ENCODE assay signal across 16 mouse cellular contexts in the genomic region with DNA sequence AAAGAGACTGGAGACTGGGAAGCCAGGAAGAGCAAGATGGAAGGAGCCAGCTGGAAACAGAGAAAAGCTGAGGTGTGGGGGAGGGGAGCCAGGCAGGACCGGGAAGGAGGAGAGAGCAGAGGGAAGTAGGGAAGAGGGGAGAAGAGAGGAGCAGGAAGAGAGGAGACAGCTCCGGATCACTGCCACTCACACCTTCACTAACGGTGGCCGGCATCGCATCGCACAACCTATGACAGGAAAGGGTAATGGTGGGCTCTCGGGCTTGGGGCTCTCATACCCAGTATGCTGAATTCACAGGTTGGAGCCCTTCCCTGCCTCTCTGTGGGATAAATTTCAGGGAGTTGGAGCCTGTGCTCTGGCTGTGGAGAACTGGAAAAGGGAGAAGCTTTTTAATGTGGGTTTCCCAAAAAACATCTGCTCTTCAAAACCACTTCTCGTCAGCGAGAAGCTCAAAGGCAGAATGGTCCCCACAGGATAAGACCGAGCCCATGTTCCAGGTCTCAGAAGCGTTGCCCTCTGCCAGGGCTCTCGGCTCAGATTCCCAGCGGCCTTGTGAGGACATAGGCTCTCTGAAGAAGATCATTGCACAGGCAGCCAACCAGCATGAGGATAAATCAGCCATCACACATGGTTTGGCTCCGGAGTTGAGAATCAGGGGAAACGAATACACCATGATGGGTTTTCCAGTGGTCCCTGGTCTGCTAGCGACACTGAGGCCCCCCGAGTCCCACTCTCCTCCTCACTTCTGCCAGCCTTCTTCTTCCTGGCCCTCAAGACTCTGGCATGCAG. TPM values are rescaled to one million over a fixed set of nuclear protein-coding genes. Genes with fewer than 3 reads are reported as not detected.
A peak's percentile ranks its signal among the peaks of the same experiment; 100 is the strongest.
DNase-seq lines count a peak whose midpoint lies in the region; ATAC-seq and TF ChIP-seq lines count a peak whose summit lies in the region.
"Had no signal": no experiment of that assay in that cellular context is flagged by ENCODE, and none has a peak within 500 bp of the region (broad histone marks: within the 10 kb centered on the region; RNA-seq: fewer than 3 reads in every experiment).

No protein-coding gene starts in this region.

- no peak for TF ChIP-seq POLR2A in limb, embryonic 14.5 days (IDR thresholded peaks at IDR 0.05; ENCODE audit: borderline replicate concordance, extremely low read depth, insufficient read depth, insufficient read length)

- no peak overlapping the region for H3K4me2 ChIP-seq in lung, embryonic 15.5 days
- peak overlapping the region; percentile 19; the same call in 1 of the 2 replicates for H3K4me2 ChIP-seq in limb, embryonic 14.5 days (replicated peaks; ENCODE audit: low read depth, low read length, severe bottlenecking)
- H3K4me2 ChIP-seq: forebrain, embryonic 13.5 days; heart, embryonic 15.5 days; liver, embryonic 13.5 days; midbrain, embryonic 11.5 days had no signal

- DNase-seq in heart, adult 11 months, result peak; percentile 91
- no peak for DNase-seq in heart, postnatal 36 days
- DNase-seq in lung, postnatal 36 days, result no peak
- peak; percentile 74 for DNase-seq in gastrocnemius, postnatal 14 days
- peak; percentile 43 for DNase-seq in limb, embryonic 14.5 days (ENCODE audit: low spot score)
- no peak for DNase-seq in urinary bladder, adult 18-20 months (ENCODE audit: low spot score in 2 of 2)
- no peak for DNase-seq in MN1 (ENCODE audit: low spot score)
- DNase-seq: adrenal gland, postnatal 14 days; cerebellum, adult 9-10 months; liver, embryonic 13.5 days; right cerebral cortex, postnatal 4 days; thymus, postnatal 14 days had no signal

- no peaks in the 10 kb centered on the region for H3K9me3 ChIP-seq in lung, embryonic 15.5 days
- no peaks in the 10 kb centered on the region for H3K9me3 ChIP-seq in limb, embryonic 14.5 days (ENCODE audit: control insufficient read depth, low read length)
- H3K9me3 ChIP-seq: forebrain, embryonic 13.5 days; heart, embryonic 15.5 days had no signal

- peaks cover 9% of the 10 kb centered on the region for H3K4me1 ChIP-seq in lung, embryonic 15.5 days
- H3K4me1 ChIP-seq in limb, embryonic 14.5 days (ENCODE audit: control insufficient read depth, insufficient read depth, low read length), result peaks cover 19% of the 10 kb centered on the region
- H3K4me1 ChIP-seq: forebrain, embryonic 13.5 days; heart, embryonic 15.5 days; liver, embryonic 13.5 days had no signal

- no peaks in the 10 kb centered on the region for H3K36me3 ChIP-seq in lung, embryonic 15.5 days
- no peaks in the 10 kb centered on the region for H3K36me3 ChIP-seq in limb, embryonic 14.5 days (ENCODE audit: control insufficient read depth, insufficient read depth, low read length)
- H3K36me3 ChIP-seq: heart, embryonic 15.5 days; liver, embryonic 13.5 days had no signal

- no peak overlapping the region for H3K4me3 ChIP-seq in lung, embryonic 15.5 days
- H3K4me3 ChIP-seq in limb, embryonic 14.5 days (replicated peaks; ENCODE audit: low read length), result no peak overlapping the region
- H3K4me3 ChIP-seq: forebrain, embryonic 13.5 days; heart, embryonic 15.5 days; liver, embryonic 13.5 days had no signal

- 63% methylated on average over 17 of the region's 17 CpGs for WGBS in lung, embryonic 15.5 days
- 66% methylated on average over 17 of the region's 17 CpGs for WGBS in limb, embryonic 14.5 days

- intact Hi-C loops in heart, postnatal 36 days (cut with DNase I), result no loop called here
- intact Hi-C loops in gastrocnemius, postnatal 14 days (cut with DNase I; ENCODE audit: low total_unique reads), result no loop called here

- H3K27ac ChIP-seq in lung, embryonic 15.5 days, result peak overlapping the region; percentile 15; the same call in 1 of the 2 replicates
- H3K27ac ChIP-seq in limb, embryonic 14.5 days (replicated peaks; ENCODE audit: low read depth, low read length), result peak overlapping the region; percentile 79
- H3K27ac ChIP-seq: forebrain, embryonic 13.5 days; heart, embryonic 15.5 days; liver, embryonic 13.5 days had no signal

- no peak for ATAC-seq in lung, embryonic 15.5 days (ENCODE audit: borderline replicate concordance, extremely low read depth, low FRiP score, low TSS enrichment)
- ATAC-seq in limb, embryonic 14.5 days (ENCODE audit: low FRiP score, low read depth), result peak; percentile 65
- ATAC-seq: forebrain, embryonic 13.5 days had no signal

- no peak overlapping the region for H3K9ac ChIP-seq in lung, embryonic 15.5 days
- H3K9ac ChIP-seq in limb, embryonic 14.5 days (ENCODE audit: low read depth, low read length, severe bottlenecking), result no peak overlapping the region
- H3K9ac ChIP-seq: forebrain, embryonic 13.5 days; heart, embryonic 15.5 days; liver, embryonic 13.5 days had no signal

- no peaks in the 10 kb centered on the region for H3K27me3 ChIP-seq in lung, embryonic 15.5 days
- no peaks in the 10 kb centered on the region for H3K27me3 ChIP-seq in limb, embryonic 14.5 days (ENCODE audit: control insufficient read depth, insufficient read depth, low read length)
- H3K27me3 ChIP-seq: forebrain, embryonic 13.5 days; heart, embryonic 15.5 days; liver, embryonic 13.5 days had no signal

RNA-seq across cellular contexts. Expression of gene Coro2b, which starts 53.8 kb away (rescaled TPM):
- 10 to 100 TPM in 1 of 2 experiments, 1 to 10 TPM in 1; 9.8 to 14.5 TPM for total RNA-seq in heart, postnatal 36 days (2021)
- 20.5 and 22.8 TPM in 2 replicates for polyA plus RNA-seq in lung, embryonic 15.5 days (2015; fragmentation: Nextera tagmentation; extraction: Ambion mirVana)
- 10 to 100 TPM in 1 of 2 experiments, 1 to 10 TPM in 1; 8.2 to 11.4 TPM for total RNA-seq in gastrocnemius, postnatal 14 days (2021)
- 20.8 and 29.8 TPM in 2 replicates for polyA plus RNA-seq in limb, embryonic 14.5 days (2012; rRNA removed)
- 10.3 and 11.0 TPM in 2 replicates for polyA plus RNA-seq in limb, embryonic 14.5 days (2014; fragmentation: Nextera tagmentation; extraction: Ambion mirVana)

Comparison
In these comparisons a context has a peak if more than half of its experiments do, and no peak if none do; other contexts are left out.
1. DNase-seq: peak in heart, adult 11 months (single experiment), gastrocnemius, postnatal 14 days (single experiment) and limb, embryonic 14.5 days (single experiment); none in heart, postnatal 36 days (0 of 2), lung, postnatal 36 days (single experiment), urinary bladder, adult 18-20 months (0 of 2) and MN1 (single experiment).